Comparison of ENCODE assay signal across 12 mouse cellular contexts in genomic region chr11:7226200-7226599, GRCm38 (mm10). TPM values are rescaled to one million over a fixed set of nuclear protein-coding genes. Genes with fewer than 3 reads are reported as not detected.
DNase-seq lines count a peak whose midpoint lies in the region; ATAC-seq and TF ChIP-seq lines count a peak whose summit lies in the region.
"Had no signal": no experiment of that assay in that cellular context is flagged by ENCODE, and none has a peak within 500 bp of the region (broad histone marks: within the 10 kb centered on the region; RNA-seq: fewer than 3 reads in every experiment).

No protein-coding gene starts in this region.

- no peaks in the 10 kb centered on the region for H3K36me3 ChIP-seq in heart, embryonic 14.5 days (ENCODE audit: control insufficient read depth, insufficient read depth, low read length)
- H3K36me3 ChIP-seq in heart, adult 2 months (ENCODE audit: control insufficient read depth, insufficient read depth, low read length) = no peaks in the 10 kb centered on the region
- H3K36me3 ChIP-seq in embryonic facial prominence, embryonic 12.5 days = no peaks in the 10 kb centered on the region
- H3K36me3 ChIP-seq in kidney, adult 2 months (ENCODE audit: control insufficient read depth, insufficient read depth, low read length) = no peaks in the 10 kb centered on the region

- H3K27me3 ChIP-seq in heart, embryonic 14.5 days (ENCODE audit: control insufficient read depth, insufficient read depth, low read length) = no peaks in the 10 kb centered on the region
- no peaks in the 10 kb centered on the region for H3K27me3 ChIP-seq in heart, adult 2 months (ENCODE audit: control insufficient read depth, insufficient read depth, low read length)
- no peaks in the 10 kb centered on the region for H3K27me3 ChIP-seq in embryonic facial prominence, embryonic 12.5 days
- no peaks in the 10 kb centered on the region for H3K27me3 ChIP-seq in kidney, adult 2 months (replicated peaks; ENCODE audit: control insufficient read depth, insufficient read depth, low read length)

- no peak overlapping the region for H3K27ac ChIP-seq in heart, embryonic 14.5 days (replicated peaks in 1 of 2; ENCODE audit: control insufficient read depth in 1 of 2, insufficient read depth in 1 of 2, low read depth in 2 of 2, low read length in 2 of 2)
- H3K27ac ChIP-seq in heart, adult 2 months = no peak overlapping the region
- H3K27ac ChIP-seq in embryonic facial prominence, embryonic 12.5 days = peak overlapping the region; percentile 48; the same call in 1 of the 2 replicates
- H3K27ac ChIP-seq in kidney, adult 2 months (ENCODE audit: insufficient read depth, low read depth, low read length) = no peak overlapping the region

- TF ChIP-seq EP300 in heart, adult 2 months (IDR thresholded peaks at IDR 0.05; ENCODE audit: insufficient read depth, low read depth, low read length) = no peak

- TF ChIP-seq CTCF in heart, adult 2 months (IDR thresholded peaks at IDR 0.05) = no peak
- no peak for TF ChIP-seq CTCF in kidney, adult 2 months (conservative IDR thresholded peaks at IDR 0.05; ENCODE audit: insufficient read depth, insufficient read length, low read depth, low read length)

- WGBS in heart, embryonic 14.5 days = 67% methylated on average over 2 of the region's 2 CpGs
- WGBS in heart, adult 2 months = 69% methylated on average over 2 of the region's 2 CpGs
- 71% methylated on average over 2 of the region's 2 CpGs for whole genome bisulfite sequencing in embryonic facial prominence, embryonic 12.5 days
- WGBS in kidney, adult 2 months = 93% methylated on average over 2 of the region's 2 CpGs

- no peaks in the 10 kb centered on the region for H3K79me2 ChIP-seq in heart, adult 2 months (replicated peaks; ENCODE audit: control insufficient read depth, insufficient read depth, low read length)

- no peak overlapping the region for H3K4me3 ChIP-seq in heart, embryonic 14.5 days (ENCODE audit: control insufficient read depth in 1 of 2, insufficient read depth in 1 of 2, low read depth in 1 of 2, low read length in 2 of 2)
- H3K4me3 ChIP-seq in heart, adult 2 months = no peak overlapping the region
- H3K4me3 ChIP-seq in embryonic facial prominence, embryonic 12.5 days = no peak overlapping the region
- H3K4me3 ChIP-seq in kidney, adult 2 months (ENCODE audit: insufficient read depth, low read depth, low read length) = no peak overlapping the region

- no peaks in the 10 kb centered on the region for H3K4me1 ChIP-seq in heart, embryonic 14.5 days (ENCODE audit: control insufficient read depth in 2 of 2, insufficient read depth in 2 of 2, low read length in 2 of 2)
- no peaks in the 10 kb centered on the region for H3K4me1 ChIP-seq in heart, adult 2 months (ENCODE audit: control insufficient read depth, insufficient read depth, low read length)
- peaks cover 18% of the 10 kb centered on the region for H3K4me1 ChIP-seq in embryonic facial prominence, embryonic 12.5 days
- no peaks in the 10 kb centered on the region; the same call in 1 of the 2 replicates for H3K4me1 ChIP-seq in kidney, adult 2 months (ENCODE audit: control insufficient read depth, insufficient read depth, low read length)

- no peak overlapping the region for H3K4me2 ChIP-seq in heart, embryonic 14.5 days (ENCODE audit: low read length)
- H3K4me2 ChIP-seq in embryonic facial prominence, embryonic 12.5 days (replicated peaks) = no peak overlapping the region

- no peak overlapping the region for H3K9ac ChIP-seq in heart, embryonic 14.5 days (ENCODE audit: low read length)
- H3K9ac ChIP-seq in heart, adult 2 months (ENCODE audit: low read depth, low read length) = no peak overlapping the region
- H3K9ac ChIP-seq in embryonic facial prominence, embryonic 12.5 days = no peak overlapping the region
- H3K9ac ChIP-seq: liver, postnatal 0 days had no signal

- no peak for DNase-seq in heart, adult 2 months
- DNase-seq in brain, adult 2 months (ENCODE audit: low read depth, low spot score) = peak; percentile 77
- peak; percentile 70 to 71 for DNase-seq in layer of hippocampus, postnatal 36 days
- no peak for DNase-seq in spleen, postnatal 10 days (ENCODE audit: low spot score in 2 of 2)
- no peak for DNase-seq in kidney, adult 2 months
- DNase-seq: liver, postnatal 0 days had no signal

- H3K9me3 ChIP-seq in heart, embryonic 14.5 days (ENCODE audit: control insufficient read depth, low read length) = no peaks in the 10 kb centered on the region
- no peaks in the 10 kb centered on the region for H3K9me3 ChIP-seq in embryonic facial prominence, embryonic 12.5 days

- ATAC-seq in heart, embryonic 14.5 days (ENCODE audit: insufficient number of reproducible peaks, insufficient read depth, low FRiP score, low read depth) = 0 out of 2 replicates have a peak, but pooled peaks have one; percentile 39
- ATAC-seq in embryonic facial prominence, embryonic 12.5 days (ENCODE audit: insufficient number of reproducible peaks, insufficient read depth, low FRiP score, low TSS enrichment) = no peak
- ATAC-seq: intestine, embryonic 16.5 days; liver, postnatal 0 days had no signal

- no peak for TF ChIP-seq POLR2A in heart, adult 2 months (IDR thresholded peaks at IDR 0.05; ENCODE audit: insufficient read depth, low read depth, low read length)
- no peak for TF ChIP-seq POLR2A in kidney, adult 2 months (IDR thresholded peaks at IDR 0.05; ENCODE audit: low read depth, low read length)

- intact Hi-C loops in heart, adult 2 months (cut with DNase I) = no loop called here

RNA-seq across cellular contexts. Expression of gene Igfbp3, which starts 12.5 kb away (rescaled TPM):
- polyA plus RNA-seq in heart, embryonic 14.5 days (2014; fragmentation: Nextera tagmentation; extraction: Ambion mirVana) = 42.1 and 54.0 TPM in 2 replicates
- total RNA-seq in heart, adult 2 months (2021) = 10 to 100 TPM; 32.2 to 40.4 TPM
- polyA plus RNA-seq in heart, adult 2 months (2012; rRNA removed) = 20.8 and 31.0 TPM in 2 replicates
- polyA plus RNA-seq in embryonic facial prominence, embryonic 12.5 days (2016; fragmentation: Nextera tagmentation; extraction: Ambion mirVana) = 113 and 114 TPM in 2 replicates
- total RNA-seq in layer of hippocampus, postnatal 36 days (2021) = 10 to 100 TPM; 11.9 to 15.4 TPM
- polyA plus RNA-seq in kidney, adult 2 months (2012; rRNA removed) = 300 and 359 TPM in 2 replicates
- total RNA-seq: megakaryocyte-erythroid progenitor cell, adult 5-6 weeks had no signal

RNA-seq across cellular contexts. Expression of gene Igfbp1, which starts 28.6 kb away (rescaled TPM):
- polyA plus RNA-seq in heart, embryonic 14.5 days (2014; fragmentation: Nextera tagmentation; extraction: Ambion mirVana) = not detected in 2 replicates
- total RNA-seq in heart, adult 2 months (2021) = not detected
- polyA plus RNA-seq in heart, adult 2 months (2012; rRNA removed) = not detected in 2 replicates
- 0.96 and 1.1 TPM in 2 replicates for polyA plus RNA-seq in embryonic facial prominence, embryonic 12.5 days (2016; fragmentation: Nextera tagmentation; extraction: Ambion mirVana)
- total RNA-seq in layer of hippocampus, postnatal 36 days (2021) = under 1 TPM in 1 of 2 experiments, not detected in 1; 0.22 TPM
- 28.0 and 37.5 TPM in 2 replicates for polyA plus RNA-seq in kidney, adult 2 months (2012; rRNA removed)
- total RNA-seq: megakaryocyte-erythroid progenitor cell, adult 5-6 weeks had no signal
- polyA plus RNA-seq: heart, postnatal 0 days had no signal

RNA-seq across cellular contexts. Expression of gene Gm11985, which starts 37.8 kb away (rescaled TPM):
- not detected in 2 replicates for polyA plus RNA-seq in heart, embryonic 14.5 days (2014; fragmentation: Nextera tagmentation; extraction: Ambion mirVana)
- total RNA-seq in heart, adult 2 months (2021) = not detected
- polyA plus RNA-seq in heart, adult 2 months (2012; rRNA removed) = not detected in 2 replicates
- polyA plus RNA-seq in embryonic facial prominence, embryonic 12.5 days (2016; fragmentation: Nextera tagmentation; extraction: Ambion mirVana) = not detected in 2 replicates
- not detected for total RNA-seq in layer of hippocampus, postnatal 36 days (2021)
- not detected in 2 replicates for polyA plus RNA-seq in kidney, adult 2 months (2012; rRNA removed)
- total RNA-seq: megakaryocyte-erythroid progenitor cell, adult 5-6 weeks had no signal
- polyA plus RNA-seq: cortical plate, adult 2 months; heart, postnatal 0 days; intestine, embryonic 16.5 days had no signal

Comparison
In these comparisons a context has a peak if more than half of its experiments do, and no peak if none do; other contexts are left out.
1. DNase-seq: peak in brain, adult 2 months (single experiment) and layer of hippocampus, postnatal 36 days (2 of 2); none in heart, adult 2 months (0 of 2), spleen, postnatal 10 days (0 of 2) and kidney, adult 2 months (single experiment).
2. RNA of gene Igfbp1, which starts 28.6 kb away (polyA plus RNA-seq): 28.0 to 37.5 TPM in kidney, adult 2 months; 0.96 to 1.1 TPM in embryonic facial prominence, embryonic 12.5 days, not detected in heart, embryonic 14.5 days and not detected in heart, adult 2 months; every median in the first group is over 10 times any median in the second.